ENCODE assay signal across 31 mouse cellular contexts in the genomic region with DNA sequence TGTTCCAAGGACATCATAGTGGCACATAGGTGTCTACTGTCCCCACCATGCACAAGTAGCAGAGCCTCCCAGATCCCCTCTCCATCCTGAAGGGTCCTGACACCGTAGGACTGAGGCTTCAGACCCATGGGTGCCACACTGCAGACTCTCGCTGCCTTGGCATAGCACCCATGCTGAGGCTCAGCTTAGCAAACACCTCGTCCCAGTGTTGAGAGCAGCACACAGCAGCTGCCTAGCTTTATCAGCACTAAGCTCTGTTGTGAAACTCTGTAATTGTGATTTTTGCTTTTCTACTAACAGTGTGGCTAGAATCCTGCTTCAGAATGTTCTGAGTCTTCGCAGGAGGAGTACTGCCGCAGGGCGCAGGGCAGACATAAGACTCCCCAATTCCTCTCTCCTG. TPM values are rescaled to one million over a fixed set of nuclear protein-coding genes. Genes with fewer than 3 reads are reported as not detected.
DNase-seq lines count a peak whose midpoint lies in the region; ATAC-seq lines count a peak whose summit lies in the region.
"Had no signal": no experiment of that assay in that cellular context is flagged by ENCODE, and none has a peak within 500 bp of the region (broad histone marks: within the 10 kb centered on the region; RNA-seq: fewer than 3 reads in every experiment).

No protein-coding gene starts in this region.

- H3K4me1 ChIP-seq in forebrain, embryonic 12.5 days, result peaks cover 51% of the 10 kb centered on the region
- peaks cover 17% of the 10 kb centered on the region for H3K4me1 ChIP-seq in forebrain, embryonic 14.5 days (ENCODE audit: control insufficient read depth, insufficient read depth, low read length)
- H3K4me1 ChIP-seq in hindbrain, embryonic 15.5 days (replicated peaks), result peaks cover 38% of the 10 kb centered on the region
- peaks cover 9% of the 10 kb centered on the region; the same call in 1 of the 2 replicates for H3K4me1 ChIP-seq in hindbrain, embryonic 11.5 days (replicated peaks; ENCODE audit: control insufficient read depth, insufficient read depth, low read length)
- peaks cover 83% of the 10 kb centered on the region for H3K4me1 ChIP-seq in neural tube, embryonic 13.5 days (replicated peaks)
- H3K4me1 ChIP-seq in neural tube, embryonic 14.5 days (ENCODE audit: control insufficient read depth, insufficient read depth, low read length), result peaks cover 61% of the 10 kb centered on the region

- WGBS in forebrain, embryonic 12.5 days, result 85% methylated on average over 6 of the region's 6 CpGs
- WGBS in forebrain, embryonic 14.5 days, result 86% methylated on average over 6 of the region's 6 CpGs
- 81% methylated on average over 6 of the region's 6 CpGs for WGBS in hindbrain, embryonic 15.5 days
- WGBS in hindbrain, embryonic 11.5 days, result 79% methylated on average over 6 of the region's 6 CpGs
- WGBS in neural tube, embryonic 13.5 days, result 77% methylated on average over 6 of the region's 6 CpGs
- 79% methylated on average over 6 of the region's 6 CpGs for WGBS in neural tube, embryonic 14.5 days

- no peak overlapping the region for H3K4me2 ChIP-seq in forebrain, embryonic 12.5 days
- H3K4me2 ChIP-seq in forebrain, embryonic 14.5 days (ENCODE audit: low read length), result no peak overlapping the region
- no peak overlapping the region for H3K4me2 ChIP-seq in hindbrain, embryonic 15.5 days
- H3K4me2 ChIP-seq in hindbrain, embryonic 11.5 days (replicated peaks; ENCODE audit: low read depth, low read length), result no peak overlapping the region
- no peak overlapping the region for H3K4me2 ChIP-seq in neural tube, embryonic 13.5 days
- no peak overlapping the region for H3K4me2 ChIP-seq in neural tube, embryonic 14.5 days (ENCODE audit: low read depth, low read length)
- H3K4me2 ChIP-seq: embryonic facial prominence, embryonic 13.5 days; heart, embryonic 11.5 days; liver, embryonic 11.5 days had no signal

- H3K4me3 ChIP-seq in forebrain, embryonic 12.5 days (replicated peaks), result no peak overlapping the region
- no peak overlapping the region for H3K4me3 ChIP-seq in forebrain, embryonic 14.5 days (ENCODE audit: low read depth, low read length)
- no peak overlapping the region for H3K4me3 ChIP-seq in hindbrain, embryonic 15.5 days
- H3K4me3 ChIP-seq in hindbrain, embryonic 11.5 days (ENCODE audit: low read depth, low read length), result no peak overlapping the region
- no peak overlapping the region for H3K4me3 ChIP-seq in neural tube, embryonic 13.5 days
- no peak overlapping the region for H3K4me3 ChIP-seq in neural tube, embryonic 14.5 days (ENCODE audit: low read depth, low read length)
- H3K4me3 ChIP-seq: embryonic facial prominence, embryonic 13.5 days; erythroblast, embryonic 14.5 days had no signal

- H3K36me3 ChIP-seq in forebrain, embryonic 12.5 days (replicated peaks), result no peaks in the 10 kb centered on the region
- H3K36me3 ChIP-seq in forebrain, embryonic 14.5 days (ENCODE audit: control insufficient read depth, insufficient read depth, low read length), result no peaks in the 10 kb centered on the region
- H3K36me3 ChIP-seq in hindbrain, embryonic 15.5 days, result no peaks in the 10 kb centered on the region
- no peaks in the 10 kb centered on the region for H3K36me3 ChIP-seq in hindbrain, embryonic 11.5 days (ENCODE audit: control insufficient read depth, insufficient read depth, low read length)
- no peaks in the 10 kb centered on the region for H3K36me3 ChIP-seq in neural tube, embryonic 13.5 days
- H3K36me3 ChIP-seq in neural tube, embryonic 14.5 days (ENCODE audit: control insufficient read depth, insufficient read depth, low read length), result no peaks in the 10 kb centered on the region
- H3K36me3 ChIP-seq: embryonic facial prominence, embryonic 13.5 days had no signal

- H3K9ac ChIP-seq in forebrain, embryonic 12.5 days, result no peak overlapping the region
- H3K9ac ChIP-seq in forebrain, embryonic 14.5 days (ENCODE audit: low read length), result no peak overlapping the region
- H3K9ac ChIP-seq in hindbrain, embryonic 15.5 days, result no peak overlapping the region
- H3K9ac ChIP-seq in hindbrain, embryonic 11.5 days (ENCODE audit: low read depth, low read length), result no peak overlapping the region
- H3K9ac ChIP-seq in neural tube, embryonic 13.5 days, result 0 out of 2 replicates have a peak overlapping the region, but pooled peaks have one; percentile 8
- no peak overlapping the region for H3K9ac ChIP-seq in neural tube, embryonic 14.5 days (replicated peaks; ENCODE audit: low read depth, low read length)
- H3K9ac ChIP-seq: liver, postnatal 0 days had no signal

- no peaks in the 10 kb centered on the region for H3K27me3 ChIP-seq in forebrain, embryonic 12.5 days
- no peaks in the 10 kb centered on the region for H3K27me3 ChIP-seq in forebrain, embryonic 14.5 days (replicated peaks; ENCODE audit: control insufficient read depth, insufficient read depth, low read length)
- H3K27me3 ChIP-seq in hindbrain, embryonic 15.5 days, result no peaks in the 10 kb centered on the region
- H3K27me3 ChIP-seq in hindbrain, embryonic 11.5 days (ENCODE audit: control insufficient read depth, insufficient read depth, low read length), result no peaks in the 10 kb centered on the region
- H3K27me3 ChIP-seq in neural tube, embryonic 13.5 days, result no peaks in the 10 kb centered on the region
- no peaks in the 10 kb centered on the region for H3K27me3 ChIP-seq in neural tube, embryonic 14.5 days (ENCODE audit: control insufficient read depth, insufficient read depth, low read length)
- H3K27me3 ChIP-seq: embryonic facial prominence, embryonic 13.5 days had no signal

- no peak for ATAC-seq in forebrain, embryonic 12.5 days (ENCODE audit: low FRiP score)
- no peak for ATAC-seq in forebrain, embryonic 14.5 days
- no peak for ATAC-seq in hindbrain, embryonic 15.5 days (ENCODE audit: low FRiP score, low read depth)
- ATAC-seq in hindbrain, embryonic 11.5 days (ENCODE audit: low FRiP score), result no peak
- no peak for ATAC-seq in neural tube, embryonic 13.5 days (ENCODE audit: low read depth)
- ATAC-seq in neural tube, embryonic 14.5 days (ENCODE audit: low read depth), result no peak
- ATAC-seq: liver, postnatal 0 days; lung, postnatal 0 days had no signal

- DNase-seq in forebrain, embryonic 14.5 days (ENCODE audit: low spot score), result no peak
- DNase-seq in hindbrain, embryonic 11.5 days (ENCODE audit: low spot score), result no peak
- no peak for DNase-seq in neural tube, embryonic 10.5 days (ENCODE audit: extremely low spot score, low spot score)
- DNase-seq in thymus, postnatal 36 days, result no peak
- DNase-seq: adrenal gland, postnatal 10 days; cerebellum, adult 2 months; cerebellum, postnatal 25 days; embryo, embryonic 11 days; gastrocnemius, postnatal 10 days; heart, adult 11 months; kidney, adult 11 months; layer of hippocampus, adult 9-11 months; liver, postnatal 0 days; retina, postnatal 1 day; thymus, adult 18-20 months; thymus, postnatal 4 days had no signal

- H3K9me3 ChIP-seq in forebrain, embryonic 12.5 days, result no peaks in the 10 kb centered on the region
- no peaks in the 10 kb centered on the region for H3K9me3 ChIP-seq in forebrain, embryonic 14.5 days (replicated peaks; ENCODE audit: control insufficient read depth, low read length)
- H3K9me3 ChIP-seq in hindbrain, embryonic 15.5 days, result no peaks in the 10 kb centered on the region
- no peaks in the 10 kb centered on the region for H3K9me3 ChIP-seq in hindbrain, embryonic 11.5 days (ENCODE audit: control insufficient read depth, low read length)
- no peaks in the 10 kb centered on the region for H3K9me3 ChIP-seq in neural tube, embryonic 13.5 days
- no peaks in the 10 kb centered on the region for H3K9me3 ChIP-seq in neural tube, embryonic 14.5 days (ENCODE audit: control insufficient read depth, low read length)
- H3K9me3 ChIP-seq: embryonic facial prominence, embryonic 13.5 days had no signal

- H3K27ac ChIP-seq in forebrain, embryonic 12.5 days, result peak overlapping the region; percentile 68; the same call in 1 of the 2 replicates
- H3K27ac ChIP-seq in forebrain, embryonic 14.5 days (ENCODE audit: low read depth, low read length), result no peak overlapping the region
- 0 out of 2 replicates have a peak overlapping the region, but pooled peaks have one; percentile 28 for H3K27ac ChIP-seq in hindbrain, embryonic 15.5 days (replicated peaks)
- H3K27ac ChIP-seq in hindbrain, embryonic 11.5 days (ENCODE audit: low read depth, low read length), result no peak overlapping the region
- peak overlapping the region; percentile 89 for H3K27ac ChIP-seq in neural tube, embryonic 13.5 days (replicated peaks)
- peak overlapping the region; percentile 13; the same call in 1 of the 2 replicates for H3K27ac ChIP-seq in neural tube, embryonic 14.5 days (ENCODE audit: low read depth, low read length)
- H3K27ac ChIP-seq: embryonic facial prominence, embryonic 13.5 days; kidney, postnatal 0 days; macrophage had no signal

RNA-seq across cellular contexts. Expression of a gene that starts 19.8 kb away (rescaled TPM):
- not detected in 2 replicates for polyA plus RNA-seq in forebrain, embryonic 12.5 days (2016; fragmentation: Nextera tagmentation; extraction: Ambion mirVana)
- 0.13 and 0.16 TPM in 2 replicates for polyA plus RNA-seq in forebrain, embryonic 14.5 days (2014; fragmentation: Nextera tagmentation; extraction: Ambion mirVana)
- polyA plus RNA-seq in hindbrain, embryonic 15.5 days (2015; fragmentation: Nextera tagmentation; extraction: Ambion mirVana), result not detected in 2 replicates
- polyA plus RNA-seq in hindbrain, embryonic 11.5 days (2014; fragmentation: Nextera tagmentation; extraction: Ambion mirVana), result not detected in 2 replicates
- not detected in 2 replicates for polyA plus RNA-seq in neural tube, embryonic 13.5 days (2015; fragmentation: Nextera tagmentation; extraction: Ambion mirVana)
- polyA plus RNA-seq in neural tube, embryonic 14.5 days (2014; fragmentation: Nextera tagmentation; extraction: Ambion mirVana), result not detected in 2 replicates
- polyA plus RNA-seq: cerebellum, adult 2 months; embryonic facial prominence, embryonic 13.5 days; erythroblast, embryonic 14.5 days; heart, embryonic 11.5 days; heart, postnatal 0 days; kidney, postnatal 0 days; large intestine, adult 2 months; limb, embryonic 11.5 days; liver, embryonic 11.5 days; liver, postnatal 0 days; lung, postnatal 0 days; macrophage; stomach, embryonic 16.5 days had no signal

RNA-seq across cellular contexts. Expression of a gene that starts 37.1 kb away (rescaled TPM):
- polyA plus RNA-seq in forebrain, embryonic 12.5 days (2016; fragmentation: Nextera tagmentation; extraction: Ambion mirVana), result 15.7 and 16.9 TPM in 2 replicates
- polyA plus RNA-seq in forebrain, embryonic 14.5 days (2014; fragmentation: Nextera tagmentation; extraction: Ambion mirVana), result 5.9 and 10.2 TPM in 2 replicates
- 16.3 and 19.7 TPM in 2 replicates for polyA plus RNA-seq in hindbrain, embryonic 15.5 days (2015; fragmentation: Nextera tagmentation; extraction: Ambion mirVana)
- 7.5 and 8.3 TPM in 2 replicates for polyA plus RNA-seq in hindbrain, embryonic 11.5 days (2014; fragmentation: Nextera tagmentation; extraction: Ambion mirVana)
- 15.3 and 17.0 TPM in 2 replicates for polyA plus RNA-seq in neural tube, embryonic 13.5 days (2015; fragmentation: Nextera tagmentation; extraction: Ambion mirVana)
- 12.2 and 13.9 TPM in 2 replicates for polyA plus RNA-seq in neural tube, embryonic 14.5 days (2014; fragmentation: Nextera tagmentation; extraction: Ambion mirVana)

RNA-seq across cellular contexts. Expression of a gene that starts 50.6 kb away (rescaled TPM):
- 111 and 118 TPM in 2 replicates for polyA plus RNA-seq in forebrain, embryonic 12.5 days (2016; fragmentation: Nextera tagmentation; extraction: Ambion mirVana)
- 95.0 and 95.4 TPM in 2 replicates for polyA plus RNA-seq in forebrain, embryonic 14.5 days (2014; fragmentation: Nextera tagmentation; extraction: Ambion mirVana)
- 94.7 and 98.9 TPM in 2 replicates for polyA plus RNA-seq in hindbrain, embryonic 15.5 days (2015; fragmentation: Nextera tagmentation; extraction: Ambion mirVana)
- 77.0 and 85.0 TPM in 2 replicates for polyA plus RNA-seq in hindbrain, embryonic 11.5 days (2014; fragmentation: Nextera tagmentation; extraction: Ambion mirVana)
- 89.1 and 92.0 TPM in 2 replicates for polyA plus RNA-seq in neural tube, embryonic 13.5 days (2015; fragmentation: Nextera tagmentation; extraction: Ambion mirVana)
- 78.4 and 81.5 TPM in 2 replicates for polyA plus RNA-seq in neural tube, embryonic 14.5 days (2014; fragmentation: Nextera tagmentation; extraction: Ambion mirVana)

RNA-seq across cellular contexts. Expression of a gene that starts 50.7 kb away (rescaled TPM):
- polyA plus RNA-seq in forebrain, embryonic 12.5 days (2016; fragmentation: Nextera tagmentation; extraction: Ambion mirVana), result 983 and 1,008 TPM in 2 replicates
- polyA plus RNA-seq in forebrain, embryonic 14.5 days (2014; fragmentation: Nextera tagmentation; extraction: Ambion mirVana), result 527 and 537 TPM in 2 replicates
- polyA plus RNA-seq in hindbrain, embryonic 15.5 days (2015; fragmentation: Nextera tagmentation; extraction: Ambion mirVana), result 373 and 402 TPM in 2 replicates
- 1,115 and 1,160 TPM in 2 replicates for polyA plus RNA-seq in hindbrain, embryonic 11.5 days (2014; fragmentation: Nextera tagmentation; extraction: Ambion mirVana)
- polyA plus RNA-seq in neural tube, embryonic 13.5 days (2015; fragmentation: Nextera tagmentation; extraction: Ambion mirVana), result 432 and 457 TPM in 2 replicates
- 400 and 407 TPM in 2 replicates for polyA plus RNA-seq in neural tube, embryonic 14.5 days (2014; fragmentation: Nextera tagmentation; extraction: Ambion mirVana)

Comparison
In these comparisons a context has a peak if more than half of its experiments do, and no peak if none do; other contexts are left out.
1. H3K27ac ChIP-seq: peak in forebrain, embryonic 12.5 days (single experiment), hindbrain, embryonic 15.5 days (single experiment), neural tube, embryonic 13.5 days (single experiment) and neural tube, embryonic 14.5 days (single experiment); none in forebrain, embryonic 14.5 days (single experiment) and hindbrain, embryonic 11.5 days (single experiment).